Mouse (Mus musculus): ENCODE data around the gene Agfg2. TPM values are rescaled to one million over a fixed set of nuclear protein-coding genes. Genes with fewer than 3 reads are reported as not detected.

The Agfg2 gene
- 17.0 and 19.7 TPM in 2 replicates for polyA plus RNA-seq (2021; fragmentation: Nextera tagmentation)
- long read RNA-seq, experiment 1, transcript Agfg2-202 (13 exons, 2,858 nt), result major isoform, 14 of 37 reads
- long read RNA-seq, experiment 1, partial matches to known transcripts, result 18 of 37 reads
- long read RNA-seq, experiment 1, other reads (novel, unspliced or antisense), result 3 of 37 reads
- long read RNA-seq, experiment 2, transcript Agfg2-201 (12 exons, 2,893 nt), result minor isoform, 33 of 195 reads
- long read RNA-seq, experiment 2, transcript Agfg2-202 (13 exons, 2,858 nt), result major isoform, 124 of 195 reads
- long read RNA-seq, experiment 2, partial matches to known transcripts, result 18 of 195 reads
- long read RNA-seq, experiment 2, other reads (novel, unspliced or antisense), result 16 of 195 reads

GRCm38 (mm10) chr5:137684294-137685123, at the start of gene Agfg2:
Gene Agfg2 (minus strand): TSS chr5:137684726.

DNA sequence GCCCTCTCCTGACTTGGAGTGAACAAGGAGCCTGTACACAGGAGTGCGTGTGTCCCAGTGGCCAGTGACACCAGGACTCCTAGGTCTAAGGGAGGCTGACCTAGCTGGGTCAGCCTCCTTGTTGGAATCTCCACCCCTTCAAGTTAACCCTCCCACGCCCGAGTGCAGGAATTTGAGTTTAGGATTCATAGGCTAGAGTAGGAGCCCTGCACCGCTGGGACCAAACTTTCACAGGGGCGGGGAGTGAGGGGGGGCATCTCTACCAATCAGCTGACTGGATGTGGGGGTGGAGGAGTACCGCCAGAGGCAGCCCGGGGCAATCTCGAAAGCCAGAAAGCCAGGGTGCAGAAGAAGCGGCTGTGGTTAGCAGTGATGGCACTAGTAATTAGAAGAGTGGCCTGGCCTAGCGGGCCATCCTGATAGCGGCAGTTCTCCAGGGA, 38.9 kb downstream of the Agfg2 start, which contains the start of gene Irs3:
Gene Irs3, minus strand, starts transcription at position 63 of the 440 bp plus-strand sequence.

GRCm38 (mm10) chr5:137641054-137641453, 43.5 kb downstream of the Agfg2 start, which contains the start of gene Sap25:
Gene Sap25 (plus strand): TSS chr5:137641334.

GRCm38 (mm10) chr5:137628498-137629305, 55.8 kb downstream of the Agfg2 start, which contains the start of the genes Fbxo24, Lrch4 and Gm20605:
Gene Fbxo24 (minus strand): TSS chr5:137629002.
Gene Lrch4 (plus strand): TSS chr5:137629121.
Gene Gm20605 (plus strand): TSS chr5:137629175.

GRCm38 (mm10) chr5:137613550-137613949, 71.0 kb downstream of the Agfg2 start, which contains the start of gene Pcolce:
Gene Pcolce (minus strand): TSS chr5:137613784.

DNA sequence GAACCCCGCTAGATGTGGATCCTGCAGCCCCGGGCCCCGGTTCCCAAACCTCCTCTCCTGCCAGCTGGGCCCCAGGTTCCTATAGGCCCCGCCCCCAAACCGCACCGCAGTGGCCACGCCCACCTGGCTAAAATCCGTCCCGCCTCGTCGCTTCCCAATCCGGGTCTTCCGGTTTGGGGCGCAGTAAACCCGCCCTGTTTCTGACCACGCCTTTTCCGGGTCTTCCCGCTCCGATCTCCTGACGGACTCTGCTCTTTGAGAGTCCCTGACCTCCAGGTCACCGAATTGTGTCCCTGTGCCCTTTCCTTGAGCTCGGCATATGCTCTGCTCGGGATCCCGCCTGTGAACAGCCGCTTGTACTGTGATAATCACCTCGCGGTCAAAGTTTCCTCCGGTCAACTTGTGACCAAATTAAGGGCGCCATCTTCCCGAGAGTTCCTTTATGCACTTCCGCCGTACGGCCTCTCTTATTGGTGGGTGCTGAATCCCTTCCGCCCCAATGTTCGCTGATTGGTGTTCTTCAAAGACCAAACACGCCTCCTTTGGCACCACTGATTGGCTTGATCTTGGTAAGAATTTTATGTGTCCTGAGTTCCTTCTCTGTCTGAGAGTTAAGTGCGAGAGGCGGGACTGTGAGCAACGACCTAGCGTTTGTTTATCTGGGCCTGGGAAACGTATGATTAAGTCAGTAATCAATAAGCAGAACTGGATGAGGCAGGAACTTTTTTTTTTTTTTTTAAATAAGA, 83.7 kb downstream of the Agfg2 start, which contains the start of gene Mospd3:
Gene Mospd3, minus strand, starts transcription at position 440 of the 746 bp plus-strand sequence.

Other genes starting within 250 kb of the Agfg2 start
- gene Zan, start 207.7 kb downstream of the Agfg2 start, polyA plus RNA-seq (2021; fragmentation: Nextera tagmentation), result 0.10 and 0.13 TPM in 2 replicates
- gene Pop7, start 182.2 kb downstream of the Agfg2 start, polyA plus RNA-seq (2021; fragmentation: Nextera tagmentation), result 89.7 and 94.7 TPM in 2 replicates
- gene Gigyf1, start 166.2 kb downstream of the Agfg2 start, polyA plus RNA-seq (2021; fragmentation: Nextera tagmentation), result 2.6 and 2.9 TPM in 2 replicates
- gene Epo, start 151.5 kb downstream of the Agfg2 start, polyA plus RNA-seq (2021; fragmentation: Nextera tagmentation), result not detected in 2 replicates
- gene Gnb2, start 151.2 kb downstream of the Agfg2 start, polyA plus RNA-seq (2021; fragmentation: Nextera tagmentation), result 97.9 and 121 TPM in 2 replicates
- 83.5 and 108 TPM in 2 replicates for gene Actl6b, start 131.2 kb downstream of the Agfg2 start, polyA plus RNA-seq (2021; fragmentation: Nextera tagmentation)
- gene Tfr2, start 114.9 kb downstream of the Agfg2 start, polyA plus RNA-seq (2021; fragmentation: Nextera tagmentation), result 5.8 and 6.8 TPM in 2 replicates
- gene Mospd3, start 83.7 kb downstream of the Agfg2 start, polyA plus RNA-seq (2021; fragmentation: Nextera tagmentation), result 27.3 and 28.5 TPM in 2 replicates
- 10.9 and 39.7 TPM in 2 replicates for gene Pcolce, start 70.9 kb downstream of the Agfg2 start, polyA plus RNA-seq (2021; fragmentation: Nextera tagmentation)
- not detected in 2 replicates for gene Fbxo24, start 55.7 kb downstream of the Agfg2 start, polyA plus RNA-seq (2021; fragmentation: Nextera tagmentation)
- gene Lrch4, start 55.6 kb downstream of the Agfg2 start, polyA plus RNA-seq (2021; fragmentation: Nextera tagmentation), result 4.9 and 5.3 TPM in 2 replicates
- 0.31 and 0.34 TPM in 2 replicates for gene Gm20605, start 55.6 kb downstream of the Agfg2 start, polyA plus RNA-seq (2021; fragmentation: Nextera tagmentation)
- gene Sap25, start 43.4 kb downstream of the Agfg2 start, polyA plus RNA-seq (2021; fragmentation: Nextera tagmentation), result 0.44 and 0.54 TPM in 2 replicates
- gene Irs3, start 39.0 kb downstream of the Agfg2 start, polyA plus RNA-seq (2021; fragmentation: Nextera tagmentation), result 0.11 and 0.36 TPM in 2 replicates
- 1.1 and 1.4 TPM in 2 replicates for gene Nyap1, start 56.9 kb upstream of the Agfg2 start, polyA plus RNA-seq (2021; fragmentation: Nextera tagmentation)
- 452 and 506 TPM in 2 replicates for gene Tsc22d4, start 61.0 kb upstream of the Agfg2 start, polyA plus RNA-seq (2021; fragmentation: Nextera tagmentation)
- 31.0 and 33.0 TPM in 2 replicates for gene Ppp1r35, start 94.1 kb upstream of the Agfg2 start, polyA plus RNA-seq (2021; fragmentation: Nextera tagmentation)
- gene Mepce, start 102.9 kb upstream of the Agfg2 start, polyA plus RNA-seq (2021; fragmentation: Nextera tagmentation), result 11.8 and 12.1 TPM in 2 replicates
- 3.1 and 3.5 TPM in 2 replicates for gene Zcwpw1, start 103.1 kb upstream of the Agfg2 start, polyA plus RNA-seq (2021; fragmentation: Nextera tagmentation)
- 0.84 and 1.5 TPM in 2 replicates for gene Pilra, start 151.6 kb upstream of the Agfg2 start, polyA plus RNA-seq (2021; fragmentation: Nextera tagmentation)
- gene Pilrb1, start 173.4 kb upstream of the Agfg2 start, polyA plus RNA-seq (2021; fragmentation: Nextera tagmentation), result not detected in 2 replicates
- gene Pilrb2, start 187.1 kb upstream of the Agfg2 start, polyA plus RNA-seq (2021; fragmentation: Nextera tagmentation), result not detected in 2 replicates
- gene Cyp3a13, start 236.9 kb upstream of the Agfg2 start, polyA plus RNA-seq (2021; fragmentation: Nextera tagmentation), result not detected in 2 replicates

Measured in layer of hippocampus, adult 6 months (tissue).